Mouse (Mus musculus) CH12.LX (cell line): ENCODE results near the gene Tmem45b. TPM values are rescaled to one million over a fixed set of nuclear protein-coding genes. Genes with fewer than 3 reads are reported as not detected.

ENCODE experiments used
- DNase-seq: peaks from one replicate; pipeline ENCODE4 v3.0.0-alpha.2; 2013; ENCODE audit errors: extremely low read depth
- H3K27ac ChIP-seq: 2 replicates; pipeline ENCODE4 v1.5.1; 2012; ENCODE audit warnings: low read depth, mild to moderate bottlenecking, control low read depth, moderate library complexity; ENCODE audit not compliant: insufficient read depth
- H3K27me3 ChIP-seq: replicated peaks from 2 replicates; pipeline ENCODE3; 2012; ENCODE audit warnings: inconsistent platforms
- H3K36me3 ChIP-seq, 2 experiments: replicated peaks in 1 of 2; 2 replicates each; pipeline versions ENCODE3 to v1.6.1; 2012; ENCODE audit warnings: inconsistent platforms in 1 of 2, low read length in 1 of 2, mild to moderate bottlenecking in 1 of 2, mixed read lengths in 1 of 2, moderate library complexity in 1 of 2; ENCODE audit not compliant: control insufficient read depth in 1 of 2, insufficient read depth in 1 of 2
- H3K4me1 ChIP-seq, 2 experiments: 2 replicates each; pipeline ENCODE4 v1.6.1; 2012; ENCODE audit warnings: inconsistent platforms in 1 of 2, moderate library complexity in 1 of 2; ENCODE audit not compliant: insufficient read depth in 2 of 2, control insufficient read depth in 1 of 2
- H3K4me2 ChIP-seq: 2 replicates; pipeline ENCODE4 v1.6.1; 2012; ENCODE audit warnings: low read depth, mild to moderate bottlenecking, control low read depth; ENCODE audit not compliant: poor library complexity, insufficient read depth, severe bottlenecking
- H3K4me3 ChIP-seq, 3 experiments: fragments of 150-350 bp in 1 of 3; sonication (generic) in 1 of 3; replicated peaks in 1 of 3; 2 replicates each; pipeline versions ENCODE3 to v1.5.1; 2011 to 2012; ENCODE audit warnings: low read depth in 2 of 3, low read length in 2 of 3, mild to moderate bottlenecking in 2 of 3, moderate library complexity in 2 of 3, control low read depth in 1 of 3, improper control_type of control experiment in 1 of 3, inconsistent platforms in 1 of 3, mixed read lengths in 1 of 3; ENCODE audit not compliant: poor library complexity in 1 of 3
- H3K79me2 ChIP-seq: replicated peaks from 2 replicates; pipeline ENCODE4 v1.6.1; 2012; ENCODE audit warnings: mild to moderate bottlenecking, moderate library complexity; ENCODE audit not compliant: control insufficient read depth, poor library complexity, insufficient read depth, severe bottlenecking; ENCODE audit errors: extremely low read depth
- H3K9ac ChIP-seq: 2 replicates; pipeline ENCODE4 v1.6.1; 2012; ENCODE audit warnings: low read depth, mild to moderate bottlenecking, control low read depth, moderate library complexity; ENCODE audit not compliant: insufficient read depth
- H3K9me3 ChIP-seq: replicated peaks from 2 replicates; pipeline ENCODE3; 2012; ENCODE audit warnings: low read length, inconsistent platforms, mixed read lengths
- BHLHE40 ChIP-seq: IDR thresholded peaks from 2 replicates; pipeline ENCODE4 v1.6.1; 2011; ENCODE audit warnings: mild to moderate bottlenecking, low read depth, low read length, improper control_type of control experiment
- CHD1 ChIP-seq: IDR thresholded peaks from 2 replicates; pipeline ENCODE4 v1.6.1; 2012; ENCODE audit warnings: low read depth, low read length, improper control_type of control experiment, inconsistent platforms
- CHD2 ChIP-seq: IDR thresholded peaks from 2 replicates; pipeline ENCODE4 v1.6.1; 2011; ENCODE audit warnings: low read length, improper control_type of control experiment
- ELF1 ChIP-seq: IDR thresholded peaks from 2 replicates; pipeline ENCODE4 v1.6.1; 2014; ENCODE audit warnings: low read depth, mild to moderate bottlenecking, inconsistent platforms, low read length, improper control_type of control experiment
- IRF4 ChIP-seq: IDR thresholded peaks from 2 replicates; pipeline ENCODE4 v1.6.1; 2014; ENCODE audit warnings: low read depth, mild to moderate bottlenecking, inconsistent platforms, low read length, improper control_type of control experiment
- JUND ChIP-seq: conservative IDR thresholded peaks from 2 replicates; pipeline ENCODE4 v1.6.1; 2011; ENCODE audit warnings: low read depth, low read length, improper control_type of control experiment
- KAT2A ChIP-seq: IDR thresholded peaks from 2 replicates; pipeline ENCODE4 v1.6.1; 2012; ENCODE audit warnings: low read length, improper control_type of control experiment, inconsistent platforms; ENCODE audit not compliant: insufficient replicate concordance
- MAZ ChIP-seq: IDR thresholded peaks from 2 replicates; pipeline ENCODE4 v1.6.1; 2012; ENCODE audit warnings: low read depth, mild to moderate bottlenecking, inconsistent platforms, low read length, improper control_type of control experiment, moderate library complexity
- MXI1 ChIP-seq: IDR thresholded peaks from 2 replicates; pipeline ENCODE4 v1.6.1; 2011; ENCODE audit warnings: mild to moderate bottlenecking, low read depth, low read length, improper control_type of control experiment
- NELFE ChIP-seq: IDR thresholded peaks from 2 replicates; pipeline ENCODE4 v1.6.1; 2011; ENCODE audit warnings: low read depth, low read length, improper control_type of control experiment
- POLR2AphosphoS2 ChIP-seq: IDR thresholded peaks from 2 replicates; pipeline ENCODE4 v1.6.1; 2011; ENCODE audit warnings: low read depth, low read length, improper control_type of control experiment
- UBTF ChIP-seq: IDR thresholded peaks from 2 replicates; pipeline ENCODE4 v1.6.1; 2012; ENCODE audit warnings: low read depth, mild to moderate bottlenecking, inconsistent platforms, low read length, improper control_type of control experiment, moderate library complexity
- USF1 ChIP-seq: IDR thresholded peaks from 2 replicates; pipeline ENCODE4 v1.6.1; 2014; ENCODE audit warnings: low read depth, mild to moderate bottlenecking, inconsistent platforms, low read length, improper control_type of control experiment
- USF2 ChIP-seq: conservative IDR thresholded peaks from 2 replicates; pipeline ENCODE4 v1.6.1; 2011; ENCODE audit warnings: low read depth, low read length, improper control_type of control experiment
- ZMIZ1 ChIP-seq: IDR thresholded peaks from 2 replicates; pipeline ENCODE4 v1.6.1; 2012; ENCODE audit warnings: low read depth, mild to moderate bottlenecking, inconsistent platforms, low read length, improper control_type of control experiment
- ZNF384 ChIP-seq: IDR thresholded peaks from 2 replicates; pipeline ENCODE4 v1.6.1; 2012; ENCODE audit warnings: low read depth, low read length, improper control_type of control experiment, inconsistent platforms
- dilution Hi-C: fragments of 300-500 bp; cut with MboI; formaldehyde crosslinking; loops from 2 replicates; pipeline ENCODE4 v1.14.3; 2020; ENCODE audit warnings: low sequenced_read_pairs; ENCODE audit not compliant: extremely low pct_unique_long_range_greater_than_20kb, extremely low pct_ligation_motif_present
- in situ Hi-C: fragments of 300-500 bp; cut with MboI; formaldehyde crosslinking; loops from 3 replicates; pipeline ENCODE4 v1.14.3; 2019; ENCODE audit warnings: low sequenced_read_pairs, low pct_ligation_motif_present, low pct_unique_long_range_greater_than_20kb, mixed read lengths
- polyA plus RNA-seq: library from polyadenylated mRNA; unstranded; fragments of >175 nt; gene quantifications from 2 replicates; pipeline ENCODE4 v1.2.1, GENCODE M21; 2012; ENCODE audit warnings: low read depth; ENCODE audit not compliant: insufficient read length
- total RNA-seq, 2 experiments: library from RNA; depleted of rRNA; stranded (reverse); fragments of 300-350 nt in 1 of 2; fragments of >200 nt in 1 of 2; gene quantifications; 2 replicates each; pipeline ENCODE4 v1.2.3; 2012 to 2014

The Tmem45b gene
- total and polyA plus RNA-seq, 3 experiments, result not detected

GRCm38 (mm10) chr9:31387206-31387605 is 77.1 kb downstream of the Tmem45b start:
- peak overlapping the region; percentile 88 for H3K4me2 ChIP-seq
- no peak for DNase-seq
- dilution Hi-C loops (no loop called here), in situ Hi-C loops (no loop called here)
- H3K27me3 ChIP-seq, result no peaks in the 10 kb centered on the region
- no peak for TF ChIP-seq MXI1
- no peak for TF ChIP-seq USF2
- no peak for TF ChIP-seq BHLHE40
- TF ChIP-seq ZMIZ1, result no peak
- no peak for TF ChIP-seq POLR2AphosphoS2
- TF ChIP-seq ZNF384, result no peak
- TF ChIP-seq MAZ, result no peak
- TF ChIP-seq NELFE, result no peak
- TF ChIP-seq KAT2A, result no peak
- TF ChIP-seq USF1, result no peak
- TF ChIP-seq JUND, result no peak
- TF ChIP-seq, all 38 proteins: peak for 0
- Histone ChIP-seq H3K36me3 (peaks cover 22 to 39% of the 10 kb centered on the region in 2 experiments), H3K4me1 (peaks cover 3 to 27% of the 10 kb centered on the region in 2 experiments), H3K9ac (0 out of 2 replicates have a peak overlapping the region, but pooled peaks have one; percentile 76), H3K4me3 (peak overlapping the region; percentile 22 to 87 (median 83)), H3K27ac (no peak overlapping the region), H3K9me3 (no peaks in the 10 kb centered on the region), H3K79me2 (peaks cover 28% of the 10 kb centered on the region)

GRCm38 (mm10) chr9:31386368-31387180 is 77.7 kb downstream of the Tmem45b start:
- no peak for TF ChIP-seq UBTF
- TF ChIP-seq CHD1, result no peak
- no peak for TF ChIP-seq IRF4
- TF ChIP-seq CHD2, result peak; percentile 22; the same call in 1 of the 2 replicates
- 0 out of 2 replicates have a peak, but pooled peaks have one; percentile 12 for TF ChIP-seq ELF1
- TF ChIP-seq MXI1, result peak; percentile 10; the same call in 1 of the 2 replicates
- Histone ChIP-seq H3K36me3 (peaks cover 16 to 32% of the 10 kb centered on the region in 2 experiments), H3K9ac (peak overlapping the region; percentile 76), H3K79me2 (peaks cover 28% of the 10 kb centered on the region), H3K4me1 (peaks cover 3 to 27% of the 10 kb centered on the region in 2 experiments), H3K4me2 (peak overlapping the region; percentile 88), H3K4me3 (peak overlapping the region; percentile 75 to 87 (median 83)), H3K27ac (no peak overlapping the region), H3K9me3 (no peaks in the 10 kb centered on the region), H3K27me3 (no peaks in the 10 kb centered on the region)
- dilution Hi-C loops, result no loop called here
- DNase-seq, result peak; percentile 20
- in situ Hi-C loops, result no loop called here
